Mouse (Mus musculus) kidney, adult 11 months (tissue): ENCODE data around the gene Tpk1.

Experiments
- DNase-seq: peaks from one replicate; pipeline ENCODE4 v3.0.0; 2022

Gene Tpk1

DNA sequence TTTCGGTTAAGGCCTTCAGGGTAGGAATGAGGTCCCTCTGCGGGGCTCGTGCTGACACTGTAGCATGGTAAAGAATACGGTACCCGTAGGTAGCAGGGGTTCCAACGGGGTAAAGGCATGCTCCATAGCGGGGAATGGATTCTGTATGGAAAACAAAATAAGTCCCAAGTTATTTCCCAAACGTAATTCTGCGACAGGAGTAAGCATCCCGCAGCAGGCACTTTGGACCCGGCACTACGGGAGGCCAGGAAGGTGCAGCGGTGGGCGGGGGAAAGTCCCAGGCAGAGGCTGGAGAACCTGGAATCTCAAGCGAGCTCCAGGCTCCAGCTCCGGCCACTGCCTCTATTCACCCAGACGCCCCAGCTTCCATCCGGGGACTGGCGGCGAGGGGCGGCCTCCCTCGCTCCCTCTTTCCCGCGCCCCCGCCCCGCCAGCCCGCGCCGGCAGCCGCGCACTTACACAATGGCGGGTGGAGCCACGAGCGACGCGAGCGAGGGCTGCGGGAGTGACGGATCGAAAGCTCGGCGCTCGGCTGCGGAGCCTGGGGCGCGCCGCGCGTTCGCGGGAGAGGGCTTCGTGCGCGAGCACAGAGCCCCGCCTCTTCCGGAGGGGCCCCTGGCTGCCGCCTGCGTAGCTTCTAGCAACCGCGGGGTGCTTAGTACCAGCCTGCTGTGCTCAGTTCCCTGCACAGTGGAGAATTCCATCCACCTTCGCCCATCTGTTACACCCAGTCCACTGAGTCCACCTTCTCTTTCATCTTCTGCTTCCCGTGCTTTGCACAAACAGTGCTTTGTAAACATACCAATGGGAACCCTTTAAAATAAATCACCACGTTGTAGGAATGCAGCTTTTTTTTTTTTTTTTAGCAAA is at the start of gene Tpk1:
Gene Tpk1 (minus strand): TSS at position 602 of the 870 bp plus-strand sequence.
- peak; percentile 89 for DNase-seq

GRCm38 (mm10) chr6:43702810-43703614 is 36.9 kb upstream of the Tpk1 start:
- no peak for DNase-seq

DNA sequence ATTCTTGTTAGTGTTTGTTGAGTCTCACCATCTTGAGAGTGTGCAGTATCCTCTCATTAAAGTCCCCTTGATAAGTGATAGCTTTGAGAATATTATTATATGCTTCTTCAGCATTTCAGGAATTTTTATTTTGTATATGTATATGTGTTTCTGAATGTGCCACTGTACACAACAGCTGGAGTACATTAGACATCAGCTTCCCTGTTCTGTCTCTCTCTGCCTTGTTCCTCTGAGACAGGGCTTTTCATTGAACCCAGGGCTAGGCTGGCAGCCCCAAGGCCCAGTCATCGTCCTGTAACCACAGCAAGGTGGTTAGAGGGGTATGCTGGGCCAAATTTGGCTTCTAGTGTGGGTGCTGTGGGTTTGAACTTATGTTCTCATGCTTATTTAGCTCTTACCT is 25.8 kb upstream of the Tpk1 start:
- no peak for DNase-seq

GRCm38 (mm10) chr6:43685985-43686384 is 19.9 kb upstream of the Tpk1 start:
- no peak for DNase-seq

- DNase-seq = no peak
Measured at GRCm38 (mm10) chr6:43682535-43682934, 16.5 kb upstream of the Tpk1 start.

DNA sequence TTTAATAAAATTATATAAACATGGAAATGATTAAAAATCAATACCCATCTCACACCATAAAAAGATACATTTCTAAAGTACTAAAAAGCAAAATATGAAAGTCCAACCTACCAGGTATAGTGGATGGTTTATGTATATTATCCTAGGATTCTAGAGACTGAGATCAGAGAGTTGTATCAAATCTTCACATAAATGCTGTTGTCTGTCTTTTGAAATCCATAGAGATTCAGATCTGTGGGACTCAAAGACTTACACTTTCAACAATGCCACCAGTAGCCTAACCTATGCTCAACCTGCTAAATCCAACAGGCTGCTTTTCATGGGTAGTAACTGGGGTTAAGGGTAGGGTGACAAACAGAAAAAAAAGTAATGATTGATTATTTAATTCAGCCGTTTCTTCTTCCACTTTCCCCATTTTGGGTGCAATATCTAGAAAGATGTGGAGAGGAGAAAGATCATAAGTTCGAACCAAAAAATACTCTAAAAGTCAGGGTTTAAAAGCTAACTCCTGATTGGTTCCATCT is 12.7 kb upstream of the Tpk1 start:
- no peak for DNase-seq

DNA sequence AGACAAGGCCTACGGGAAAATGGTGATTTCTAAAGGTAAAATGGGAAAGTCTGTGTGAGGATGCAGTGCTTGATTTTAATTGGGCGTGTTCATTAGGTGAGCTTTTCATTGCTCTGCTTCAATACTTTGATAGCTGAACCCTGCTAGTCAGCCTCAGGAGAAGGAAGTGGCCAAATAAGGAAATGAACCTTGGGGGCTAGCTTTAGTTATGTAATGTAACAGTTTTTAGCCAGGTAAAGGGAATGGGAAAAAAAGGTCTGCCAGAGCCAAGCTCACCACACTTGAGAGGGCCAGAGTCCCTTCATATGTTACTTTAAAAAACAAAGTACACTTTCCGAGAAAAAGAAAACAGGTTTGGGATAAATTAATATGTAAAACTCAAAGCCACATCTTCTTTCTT is 11.5 kb upstream of the Tpk1 start:
- DNase-seq = peak; percentile 26

GRCm38 (mm10) chr6:43676139-43676538 is 10.1 kb upstream of the Tpk1 start:
- DNase-seq = no peak

DNA sequence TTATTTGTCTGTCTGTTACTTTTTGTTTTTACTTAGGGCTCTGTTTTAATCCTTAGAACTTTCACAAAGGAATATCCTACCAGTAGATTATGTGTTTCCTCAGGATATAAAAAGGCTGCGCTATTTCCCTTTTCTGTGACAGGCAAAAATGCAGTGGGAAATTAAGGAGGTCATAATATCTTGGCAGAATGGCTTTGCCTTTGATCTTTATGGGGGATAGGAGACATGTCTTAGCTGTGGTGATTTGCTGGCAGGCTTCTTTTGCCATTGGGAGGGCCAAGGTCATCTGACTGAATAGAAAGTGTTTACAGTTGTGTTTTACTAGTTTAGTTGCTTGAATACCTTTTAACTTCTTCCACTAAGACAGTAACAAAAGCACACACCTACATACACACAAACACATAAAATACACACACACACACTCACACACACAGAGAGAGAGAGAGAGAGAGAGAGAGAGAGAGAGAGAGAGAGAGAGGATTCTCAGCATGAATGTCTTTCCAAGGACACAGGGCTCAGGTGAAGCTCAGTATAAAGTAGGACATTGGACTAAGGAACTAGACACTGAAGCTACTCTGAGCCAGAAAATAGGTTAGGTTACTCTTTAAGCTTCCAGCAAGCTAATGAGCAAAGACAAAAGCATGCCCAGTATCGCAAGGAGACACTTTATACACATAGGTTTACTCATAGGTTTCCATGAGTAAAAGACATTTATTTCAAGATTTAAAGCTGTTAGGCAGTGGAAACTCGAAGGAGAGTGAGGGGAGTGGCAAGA is 9.1 kb upstream of the Tpk1 start:
- peak; percentile 33 for DNase-seq

GRCm38 (mm10) chr6:43670939-43671338 is 4.9 kb upstream of the Tpk1 start:
- no peak for DNase-seq

DNA sequence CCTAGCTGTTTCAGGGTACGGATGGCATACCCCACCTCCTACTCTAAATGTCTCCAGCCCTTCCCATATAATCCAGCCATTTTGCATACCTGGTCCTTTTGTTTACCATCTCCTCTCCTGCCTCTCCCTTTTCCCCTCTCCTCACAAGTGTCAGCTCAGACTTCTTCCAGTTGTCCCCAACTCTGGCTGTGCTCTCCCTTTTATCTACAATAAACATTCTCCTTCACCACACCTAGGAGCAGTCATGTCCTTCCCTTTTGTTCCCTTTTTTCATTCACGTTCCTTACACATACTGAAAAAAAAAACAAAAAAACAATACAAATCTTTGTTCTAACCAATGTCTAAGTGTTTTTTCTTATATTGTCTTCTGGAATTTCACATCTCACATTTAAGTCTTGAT is 1.6 kb upstream of the Tpk1 start:
- DNase-seq = no peak

- DNase-seq = no peak
Measured at GRCm38 (mm10) chr6:43666611-43667400, 728 bp upstream of the Tpk1 start.

DNA sequence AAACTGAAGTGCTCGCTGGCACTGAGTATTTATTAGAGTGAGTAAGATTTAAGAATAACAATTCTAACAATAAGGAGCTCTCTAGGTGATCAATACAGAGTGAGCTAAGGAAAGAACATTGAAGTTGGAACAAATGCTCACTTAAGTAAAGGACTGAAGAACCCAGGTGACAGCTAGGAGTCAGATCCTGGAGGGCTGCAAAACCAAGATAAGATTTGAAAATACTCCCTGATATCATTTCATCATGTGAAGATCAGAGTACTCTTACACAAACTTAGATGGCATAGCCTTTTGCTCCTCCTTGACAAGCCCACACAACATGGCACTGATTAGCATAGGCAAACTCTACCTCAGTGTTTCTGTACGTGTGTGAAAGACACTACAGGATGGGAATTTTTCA is 4.3 kb downstream of the Tpk1 start:
- DNase-seq = no peak

GRCm38 (mm10) chr6:43658290-43658689 is 7.8 kb downstream of the Tpk1 start:
- no peak for DNase-seq

GRCm38 (mm10) chr6:43657845-43658244 is 8.2 kb downstream of the Tpk1 start:
- no peak for DNase-seq

- no peak for DNase-seq
Measured at GRCm38 (mm10) chr6:43654876-43655456, 11.1 kb downstream of the Tpk1 start.

DNA sequence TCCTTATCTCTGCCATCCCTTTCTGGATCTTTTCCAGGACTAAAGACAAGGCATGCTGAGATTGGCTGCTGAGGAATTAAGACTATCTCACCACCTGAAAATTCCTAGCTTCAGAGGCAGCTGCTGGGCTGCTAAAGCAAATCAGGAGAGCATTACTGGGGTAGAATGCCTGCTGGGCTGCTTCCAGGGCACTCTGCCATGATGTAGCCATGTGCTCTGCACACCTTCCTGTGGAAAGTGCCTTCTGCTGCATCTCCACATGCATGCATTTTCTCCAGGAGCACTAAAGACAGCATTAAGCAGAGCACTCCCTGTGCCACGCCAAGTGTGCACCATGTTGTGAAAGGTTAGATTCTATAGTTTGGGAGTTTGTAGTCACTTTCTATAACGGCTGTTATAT is 16.6 kb downstream of the Tpk1 start:
- DNase-seq = no peak

- no peak for DNase-seq
Measured at GRCm38 (mm10) chr6:43645674-43646073, 20.4 kb downstream of the Tpk1 start.

DNA sequence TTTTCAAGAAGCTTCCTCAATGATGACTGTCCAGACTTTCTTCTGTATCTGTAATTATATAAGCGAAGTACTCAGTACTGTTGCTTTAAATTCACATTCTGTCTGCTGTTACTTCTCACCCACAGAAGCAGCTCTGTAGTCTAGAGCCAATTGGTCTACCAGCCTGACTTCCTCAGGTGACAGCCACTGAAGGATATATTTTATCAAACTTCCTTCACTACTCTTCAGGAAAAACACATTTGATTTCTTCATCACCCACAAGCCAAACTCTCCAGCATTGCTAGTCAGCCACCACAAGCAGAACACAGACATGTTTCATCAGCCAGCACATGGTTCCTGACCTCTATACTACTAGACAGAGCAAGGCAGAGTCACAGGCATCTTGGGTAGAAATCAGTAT is 21.0 kb downstream of the Tpk1 start:
- no peak for DNase-seq

- DNase-seq = no peak
Measured at GRCm38 (mm10) chr6:43643718-43644117, 22.4 kb downstream of the Tpk1 start.

- no peak for DNase-seq
Measured at GRCm38 (mm10) chr6:43642375-43642774, 23.7 kb downstream of the Tpk1 start.

DNA sequence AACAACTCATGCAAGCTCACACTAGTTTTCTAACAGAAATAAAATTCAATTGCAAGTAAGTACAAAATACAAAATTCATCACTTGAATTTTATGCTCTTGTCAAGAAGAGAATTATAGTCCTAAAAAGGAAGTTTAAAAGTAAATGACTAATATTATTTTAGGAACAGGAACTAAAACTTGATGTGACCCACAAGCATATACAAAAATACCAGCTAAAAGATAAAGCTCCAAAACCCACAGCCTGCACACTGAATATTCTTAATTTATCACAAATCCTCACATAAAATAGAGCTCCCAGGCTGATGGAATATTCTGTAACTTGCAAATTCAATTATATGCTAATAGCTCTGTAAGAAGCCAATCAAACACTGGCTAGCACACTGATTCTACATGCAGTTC is 25.5 kb downstream of the Tpk1 start:
- no peak for DNase-seq
